Mouse (Mus musculus): ENCODE measurements at regions not wholly inside any gene's neighbourhood (a gene's known extent, or its start where the extent isn't known, plus 50 kb on each side); places are given as distances from the start of the nearest gene placed in this dataset.
A peak's percentile ranks its signal among the peaks of the same experiment; 100 is the strongest.

DNA sequence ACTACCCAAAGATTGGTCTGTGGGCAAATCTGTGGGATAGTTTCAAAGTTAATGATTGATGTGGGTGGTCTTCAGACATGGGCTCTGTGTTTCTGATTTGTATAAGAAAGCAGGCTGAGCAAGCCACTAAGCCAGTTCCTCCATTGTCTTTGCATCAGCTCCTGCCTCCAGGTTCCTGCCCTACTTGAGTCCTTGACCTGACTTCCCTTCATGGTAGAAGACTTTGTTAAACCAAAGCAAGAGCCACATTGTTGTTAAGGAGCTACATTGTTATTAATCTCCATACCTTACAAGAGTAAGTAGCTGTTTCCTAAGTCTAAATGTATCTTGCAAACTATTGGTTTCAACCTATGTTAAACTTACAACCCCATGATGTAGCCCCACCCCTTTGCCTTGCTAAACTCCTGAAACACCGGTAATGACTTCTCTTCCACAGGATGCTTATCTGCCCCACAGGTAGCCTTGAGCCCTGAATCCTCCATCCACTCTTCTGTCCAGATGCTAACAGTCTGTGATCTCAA lies 136.5 kb upstream of the 4930535I16Rik start:
- no peak for DNase-seq

DNA sequence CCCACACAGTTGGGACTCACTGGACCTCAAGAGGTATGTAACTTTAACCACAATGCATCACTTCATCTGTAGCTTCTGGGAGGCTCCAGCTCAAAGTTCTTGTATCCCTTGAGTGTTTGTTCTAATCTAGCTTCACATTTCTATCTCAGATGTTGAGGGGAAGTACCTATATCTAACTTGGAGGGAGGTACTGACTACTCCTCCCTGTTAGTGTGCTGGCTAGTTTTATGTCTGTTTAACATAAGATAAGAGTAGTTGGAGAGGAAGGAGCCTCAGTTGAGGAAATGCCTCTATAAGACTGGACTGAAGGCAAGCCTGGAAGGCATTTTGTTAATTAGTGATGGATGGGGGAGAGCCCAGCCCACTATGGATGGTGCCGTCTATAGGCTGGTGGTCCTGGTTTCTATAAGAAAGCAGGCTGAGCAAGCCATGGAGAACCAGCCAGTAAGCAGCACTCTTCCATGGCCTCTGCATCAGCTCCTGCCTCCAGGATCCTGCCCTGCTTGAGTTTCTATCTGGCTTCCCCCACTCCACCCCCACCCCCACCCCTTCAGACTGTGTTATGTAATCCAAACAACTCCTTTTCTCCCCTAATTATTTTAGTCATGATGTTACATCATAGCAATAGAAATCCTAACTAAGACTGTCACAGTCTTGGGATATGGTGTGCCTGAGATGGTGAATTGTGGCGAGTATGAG lies 135.7 kb upstream of the 4930535I16Rik start:
- DNase-seq: no peak

DNA sequence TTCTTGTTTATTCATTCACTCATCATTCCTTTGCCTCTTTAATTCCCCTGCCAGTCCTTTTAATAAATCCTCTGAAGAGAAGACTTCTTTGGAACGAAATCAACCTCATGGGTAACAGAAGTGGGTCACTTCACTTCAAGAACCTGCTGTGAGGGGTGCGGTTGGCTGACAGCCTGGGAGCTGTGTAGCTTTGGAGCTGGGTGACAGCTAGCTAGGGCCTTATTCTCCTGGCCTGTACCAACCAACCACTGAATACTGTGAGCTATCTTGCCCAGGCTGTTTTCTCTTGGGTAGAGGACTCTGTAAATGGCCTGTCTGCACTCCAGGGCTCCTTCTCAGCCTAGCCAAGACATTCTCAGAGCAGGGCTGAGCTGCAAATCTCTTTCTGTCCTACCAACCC lies 134.6 kb upstream of the 4930535I16Rik start:
- no peak for DNase-seq

DNA sequence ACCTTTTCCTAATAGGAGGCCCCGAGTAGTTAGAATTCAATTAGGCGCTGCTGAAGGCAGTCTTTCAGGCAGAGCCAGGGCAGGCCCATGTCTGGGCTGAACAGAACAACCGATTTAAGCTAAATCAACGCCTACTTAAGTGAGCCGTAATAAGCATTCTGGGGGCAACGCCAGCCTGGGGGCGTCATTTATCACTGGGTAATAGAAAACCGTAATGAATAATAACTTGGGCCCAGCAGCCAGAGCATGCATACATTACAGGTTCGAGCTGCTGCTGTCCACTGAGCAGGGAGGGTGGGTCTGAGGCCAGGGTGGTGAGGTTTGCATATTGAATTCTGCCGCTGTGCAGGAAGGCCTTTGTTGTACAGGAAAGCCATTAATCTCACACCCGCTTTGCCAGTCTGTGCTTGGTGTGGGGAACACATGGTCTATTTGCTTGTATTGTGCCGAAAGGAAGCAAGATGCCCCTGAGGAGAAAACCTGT lies 130.6 kb upstream of the 4930535I16Rik start:
- peak; percentile 42 for DNase-seq

DNA sequence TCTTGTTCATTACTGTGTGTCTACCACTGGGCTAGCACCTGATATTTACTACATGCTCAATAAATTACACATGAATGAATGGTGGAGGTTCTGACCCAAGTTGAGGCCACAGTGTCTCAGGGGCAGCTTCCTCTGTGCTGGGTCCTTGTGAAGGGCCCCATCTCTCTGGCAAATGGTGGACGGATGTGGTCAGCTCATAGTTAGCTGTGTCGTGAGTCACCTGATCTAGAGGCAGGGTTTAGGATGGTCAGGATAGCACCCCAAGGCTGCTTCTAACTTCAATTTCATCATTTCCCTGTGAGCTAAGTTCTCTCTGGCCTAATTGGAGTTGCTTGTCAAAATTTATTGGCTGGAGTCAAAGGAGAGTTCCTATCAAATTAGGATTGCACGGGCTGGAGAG lies 130.1 kb upstream of the 4930535I16Rik start:
- no peak for DNase-seq

DNA sequence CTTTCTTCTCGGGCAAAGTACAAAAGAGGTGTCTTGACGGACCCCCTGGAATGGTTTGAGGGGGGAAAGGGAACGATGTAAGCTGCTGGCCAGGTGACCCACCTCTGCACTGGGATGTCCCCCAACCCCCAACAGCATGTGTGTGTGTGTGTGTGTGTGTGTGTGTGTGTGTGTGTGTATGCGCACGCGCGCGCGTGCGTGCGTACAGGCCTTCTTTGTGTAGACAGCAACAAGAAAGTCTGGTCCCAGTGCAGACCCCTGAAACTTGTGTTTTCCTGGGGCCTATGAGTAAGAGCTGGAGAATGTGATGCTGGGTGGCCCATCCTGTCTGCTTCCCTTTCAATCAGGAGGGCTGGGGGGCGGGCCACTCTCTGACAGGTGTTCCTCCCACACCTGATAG lies 118.7 kb upstream of the 4930535I16Rik start:
- no peak for DNase-seq

DNA sequence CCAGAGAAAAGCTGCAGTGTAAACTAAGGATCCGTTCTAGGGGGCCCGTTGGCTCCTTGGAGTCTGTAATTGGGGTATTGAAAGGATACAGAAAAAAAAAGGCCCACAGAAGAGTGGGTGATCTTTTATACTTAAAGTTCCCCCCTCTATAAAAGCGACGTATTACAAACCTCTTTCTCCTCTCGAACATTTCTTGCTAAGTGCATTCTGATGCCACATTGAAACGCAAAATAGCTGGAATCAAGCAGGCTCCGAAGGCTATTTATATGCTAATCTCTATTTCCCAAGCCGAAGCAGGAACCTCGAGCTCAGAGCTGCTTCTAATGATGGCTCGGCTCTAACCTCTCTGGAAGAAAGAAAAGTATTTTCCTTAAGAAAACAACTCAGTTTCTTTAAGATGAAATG lies 117.8 kb upstream of the 4930535I16Rik start:
- DNase-seq: no peak

DNA sequence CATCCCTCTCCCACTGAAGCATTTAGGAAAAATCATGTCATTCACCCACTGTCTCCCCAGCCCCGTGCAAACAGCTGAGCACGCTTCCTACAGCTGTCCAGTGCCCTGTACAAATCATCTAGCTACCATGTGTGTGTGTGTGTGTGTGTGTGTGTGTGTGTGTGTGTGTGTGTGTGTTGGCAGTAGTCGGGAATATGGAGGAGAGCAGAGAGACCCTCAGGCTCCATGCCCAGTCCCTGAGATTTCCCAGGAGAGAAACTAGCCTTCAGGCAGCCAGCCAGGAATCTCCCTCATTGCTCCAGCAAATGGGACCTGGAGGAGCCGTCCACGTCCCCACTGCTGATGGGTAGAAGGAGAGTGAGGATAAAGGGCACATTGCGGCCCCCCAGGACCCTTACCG lies 117.4 kb upstream of the 4930535I16Rik start:
- DNase-seq: peak; percentile 55

DNA sequence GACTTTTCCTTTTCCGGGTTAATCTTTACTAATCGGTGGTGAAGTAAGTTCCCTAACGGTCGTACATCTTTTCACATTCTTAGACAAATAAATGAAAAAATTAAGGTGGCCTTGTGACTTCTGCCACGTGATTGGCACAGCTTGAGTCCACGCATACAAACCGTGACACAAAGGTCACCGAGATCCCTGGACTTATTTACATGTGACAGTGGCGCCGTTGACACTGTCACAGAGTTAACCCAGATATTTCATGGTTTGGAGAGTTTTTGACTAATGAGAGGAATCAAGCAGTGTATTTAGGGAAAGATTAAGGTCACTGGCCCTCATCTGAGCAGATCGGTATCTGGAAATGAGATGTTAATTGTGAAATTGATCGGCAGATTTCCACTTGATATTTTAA lies 110.2 kb upstream of the 4930535I16Rik start:
- no peak for DNase-seq

DNA sequence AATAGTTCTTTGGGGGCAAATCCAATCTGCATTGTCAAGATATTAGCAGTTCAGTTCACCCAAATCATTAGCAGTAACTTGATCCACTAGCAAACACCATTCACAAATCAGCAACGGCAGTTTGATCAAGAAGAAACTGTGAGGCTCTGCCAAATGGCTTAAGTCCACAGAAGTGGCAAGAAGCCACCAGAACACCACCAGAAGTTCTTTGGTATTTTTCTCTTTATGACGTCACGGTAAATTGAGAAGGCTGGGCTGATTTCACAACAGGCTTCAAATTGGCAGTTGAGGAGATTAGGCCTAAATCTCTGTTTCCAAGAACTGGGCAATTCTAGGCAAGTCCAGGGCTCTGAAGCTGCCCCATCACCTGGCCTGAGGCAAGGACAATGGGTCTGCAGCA lies 98.6 kb upstream of the 4930535I16Rik start:
- no peak for DNase-seq

DNA sequence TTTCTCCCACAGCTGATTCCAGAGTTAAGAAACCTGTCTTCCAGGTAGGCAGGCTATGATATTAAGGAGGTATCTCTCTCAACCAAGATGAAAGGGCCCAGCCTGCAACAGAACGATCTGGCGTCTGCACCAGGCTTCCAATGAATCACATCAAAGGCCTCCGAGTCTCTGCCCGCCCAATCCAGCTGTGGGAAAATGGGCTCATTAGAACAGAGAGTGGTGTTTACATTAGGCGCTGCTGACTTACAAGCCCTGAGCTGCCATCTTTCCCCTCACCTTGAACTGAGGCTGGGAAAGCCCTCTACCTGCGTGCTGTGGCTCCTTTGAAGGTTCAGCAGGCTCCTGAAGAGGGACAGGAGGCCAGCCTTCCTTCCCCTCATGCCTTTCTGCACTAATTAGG lies 97.5 kb upstream of the 4930535I16Rik start:
- DNase-seq: no peak

DNA sequence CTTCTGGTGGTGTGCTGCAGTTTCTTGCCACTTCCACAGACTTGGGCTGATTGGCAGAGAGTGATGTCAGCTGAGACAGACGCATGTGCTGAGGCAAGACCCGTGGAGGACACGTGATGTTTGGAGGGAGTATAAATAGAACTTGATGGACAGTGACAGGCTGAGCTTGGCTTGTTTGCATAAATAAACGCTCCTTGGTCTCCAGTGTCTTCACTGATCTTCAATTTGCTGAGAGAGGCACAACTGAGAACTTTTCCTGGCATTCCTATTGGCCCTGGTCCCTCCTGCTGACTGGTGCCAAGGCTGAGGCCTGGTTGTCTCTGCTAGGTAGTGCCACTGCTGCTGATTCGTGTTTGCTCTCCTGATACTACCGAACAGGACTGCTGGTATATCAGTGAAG lies 94.6 kb upstream of the 4930535I16Rik start:
- DNase-seq: no peak

DNA sequence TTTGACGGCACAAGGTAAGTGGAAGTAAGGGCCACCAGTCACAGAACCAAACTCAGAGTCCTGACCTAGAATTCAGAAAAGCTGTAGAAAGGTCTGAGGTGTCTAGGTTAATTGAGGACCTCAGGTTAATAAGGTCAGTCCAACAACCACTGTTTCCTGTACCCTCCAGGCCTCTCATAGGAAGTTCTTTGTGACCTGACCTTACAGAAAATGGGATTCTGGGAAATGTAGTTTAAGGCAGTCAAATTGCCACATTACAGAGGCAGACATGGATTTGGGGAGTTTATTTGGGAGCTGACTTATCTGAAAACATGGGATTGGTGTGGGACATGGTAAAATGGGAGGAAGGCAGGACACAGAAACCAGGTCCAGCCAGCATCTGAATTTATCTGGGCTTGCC lies 90.9 kb upstream of the 4930535I16Rik start:
- no peak for DNase-seq

DNA sequence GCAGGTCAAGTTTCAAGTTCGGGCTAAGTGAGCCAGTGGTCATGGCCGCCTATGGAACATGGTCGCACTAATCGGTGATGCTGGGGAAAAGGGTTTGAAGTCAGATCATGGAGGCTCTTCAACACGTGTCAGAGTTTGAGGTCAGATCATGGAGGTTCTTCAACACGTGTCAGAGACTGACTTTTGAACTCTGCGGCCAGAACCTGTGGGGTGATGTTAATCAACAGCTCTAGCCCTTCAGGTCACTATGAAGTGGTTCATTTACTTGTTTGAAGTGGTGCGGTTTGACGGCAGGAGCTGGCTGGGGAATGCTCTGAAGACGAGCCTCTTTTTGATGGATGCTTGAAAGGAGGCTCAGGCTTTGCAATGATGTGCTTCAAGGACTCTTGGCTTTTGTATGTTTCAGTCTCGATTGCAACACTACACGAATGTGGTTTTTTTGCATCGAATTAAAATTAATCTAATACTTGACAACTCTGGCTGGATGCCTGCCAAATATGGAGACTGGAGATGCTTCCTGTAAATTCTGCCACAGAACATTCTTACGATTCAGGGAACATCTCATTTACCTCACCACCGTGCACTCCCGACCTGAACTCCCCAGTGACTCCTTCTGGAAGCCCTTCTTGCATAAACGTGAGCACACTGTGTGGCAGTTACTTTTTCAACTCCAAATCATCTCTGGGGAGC lies 87.9 kb upstream of the 4930535I16Rik start:
- DNase-seq: no peak

DNA sequence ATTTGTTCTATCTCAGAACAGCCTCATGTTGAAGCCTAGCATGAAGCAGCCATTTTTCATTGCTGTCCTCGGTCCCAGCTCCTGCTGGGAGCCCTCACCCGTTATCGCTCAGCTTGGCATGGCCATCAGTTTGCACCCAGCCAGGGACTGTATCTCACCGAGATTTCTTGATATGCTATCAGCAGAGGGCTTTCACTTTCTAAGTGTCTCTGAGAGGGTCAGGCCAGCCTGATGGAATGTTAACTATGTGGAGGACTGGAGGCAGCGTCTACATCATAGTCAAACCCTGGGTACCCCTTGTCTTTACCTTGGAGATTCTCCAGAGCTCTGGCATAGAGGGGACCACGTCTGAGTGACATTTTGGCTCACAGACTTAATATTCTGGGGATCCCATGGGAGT lies 84.9 kb upstream of the 4930535I16Rik start:
- no peak for DNase-seq

DNA sequence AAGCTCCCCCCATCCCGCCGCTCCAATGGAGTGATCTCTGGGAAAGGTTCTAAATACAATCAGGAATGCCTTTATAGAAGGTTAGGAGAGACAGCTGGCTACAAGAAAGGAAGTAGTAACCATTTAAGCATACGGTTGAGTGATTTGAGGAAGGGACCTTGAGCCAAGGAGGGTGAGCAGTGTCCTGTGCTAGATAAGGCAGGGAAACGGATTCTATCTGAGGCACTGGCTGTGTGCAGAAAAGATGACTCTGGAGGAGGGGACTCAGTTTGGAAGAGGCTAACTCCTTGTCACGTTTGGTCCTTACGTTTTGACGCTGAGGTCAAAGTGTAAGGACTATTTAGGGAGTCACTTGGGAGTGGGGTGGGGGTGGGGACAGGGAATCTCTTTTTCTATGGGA lies 84.3 kb upstream of the 4930535I16Rik start:
- no peak for DNase-seq

DNA sequence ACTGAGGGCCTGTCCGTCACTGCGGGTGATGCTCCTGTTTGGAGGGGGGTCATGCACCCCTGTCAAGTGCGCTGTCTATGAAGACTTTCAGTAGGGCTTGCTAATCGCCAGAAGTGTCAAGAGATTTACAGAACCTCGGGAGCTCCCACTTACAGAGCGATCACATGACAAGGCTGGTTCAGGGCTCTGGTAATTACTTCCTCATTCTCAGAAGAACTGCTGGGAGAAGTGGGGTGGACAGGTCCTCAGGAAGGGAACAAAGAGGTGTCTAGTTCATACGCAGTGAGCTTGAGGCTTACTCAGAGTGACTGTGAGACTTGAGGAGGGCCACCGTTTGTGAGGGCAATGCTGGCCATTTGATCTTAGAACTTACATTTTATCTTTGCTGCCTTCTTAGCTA lies 78.0 kb upstream of the 4930535I16Rik start:
- DNase-seq: peak; percentile 30

DNA sequence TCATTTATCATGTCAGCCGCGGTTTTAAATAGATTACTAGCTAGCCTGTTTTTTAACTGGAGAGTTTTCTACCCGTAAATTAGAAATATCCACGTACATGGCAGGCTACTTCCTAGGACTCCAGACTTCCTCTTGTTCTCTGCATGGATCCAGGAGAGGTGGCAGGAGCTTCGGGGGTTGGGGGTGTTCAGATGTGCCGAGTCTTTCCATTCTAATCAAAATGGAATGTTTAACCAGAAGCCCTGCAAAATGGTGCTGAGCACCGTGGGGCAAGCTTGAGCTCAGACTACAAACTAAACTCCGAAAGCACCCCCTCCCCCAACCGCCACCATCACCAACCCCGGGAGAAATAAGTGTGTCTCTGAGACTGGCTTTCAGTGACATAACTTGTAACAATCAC lies 73.4 kb upstream of the 4930535I16Rik start:
- no peak for DNase-seq

DNA sequence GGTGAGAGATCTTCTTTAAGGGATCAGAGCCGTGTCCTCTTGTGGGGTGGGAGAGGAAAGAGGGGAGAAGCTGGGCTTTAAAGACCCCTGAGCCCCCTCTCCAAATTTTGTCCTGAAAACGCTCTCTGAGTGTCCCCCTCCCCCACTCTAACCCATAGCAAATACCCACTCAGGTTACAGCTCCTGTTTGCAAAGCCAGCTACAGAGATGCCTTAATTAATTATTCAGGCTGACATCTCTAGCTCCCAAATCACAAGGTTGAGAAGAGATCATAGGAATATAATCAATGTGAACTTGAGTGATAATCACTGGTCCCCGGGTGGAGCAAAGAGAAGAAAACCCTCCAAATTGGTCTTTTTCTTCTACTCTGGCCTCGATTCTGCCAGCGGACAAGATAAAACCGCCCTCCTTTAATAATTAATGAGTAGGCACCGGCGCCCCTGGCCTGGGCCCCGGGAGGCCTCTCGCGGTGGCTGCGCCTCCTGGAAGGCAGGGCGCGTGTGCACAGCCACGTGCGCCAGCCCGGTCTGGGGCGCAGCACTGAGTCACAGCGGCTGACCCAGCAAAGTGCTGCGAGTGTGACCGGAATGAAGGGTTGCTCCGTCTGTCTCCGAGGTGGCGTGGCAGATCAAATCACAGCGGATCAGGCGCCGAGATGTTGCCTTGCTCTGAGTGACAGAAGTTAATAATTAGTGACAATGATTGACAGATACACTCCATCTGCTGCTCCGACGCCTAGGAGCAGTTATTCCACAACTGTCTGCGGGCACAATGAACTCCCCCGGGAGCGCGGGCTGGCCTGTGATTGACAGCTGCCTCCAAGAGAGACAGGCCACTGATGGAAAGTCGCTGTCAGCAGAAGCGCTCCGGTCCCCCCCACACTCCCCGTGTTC lies 72.7 kb upstream of the 4930535I16Rik start:
- DNase-seq: peak; percentile 91
